Mouse (Mus musculus) embryo, embryonic 10.5 days (tissue): ENCODE data around the gene Ndufa4.
A peak's percentile ranks its signal among the peaks of the same experiment; 100 is the strongest.
"Not testable (repeated sequence)": the region's sequence is repeated elsewhere in the genome, so short reads cannot be mapped to it uniquely, and the experiment has no call there.

Source experiments
- DNase-seq: peaks from one replicate; pipeline ENCODE4 v3.0.0-alpha.2; 2015; ENCODE audit warnings: low spot score

Ndufa4 gene

DNA sequence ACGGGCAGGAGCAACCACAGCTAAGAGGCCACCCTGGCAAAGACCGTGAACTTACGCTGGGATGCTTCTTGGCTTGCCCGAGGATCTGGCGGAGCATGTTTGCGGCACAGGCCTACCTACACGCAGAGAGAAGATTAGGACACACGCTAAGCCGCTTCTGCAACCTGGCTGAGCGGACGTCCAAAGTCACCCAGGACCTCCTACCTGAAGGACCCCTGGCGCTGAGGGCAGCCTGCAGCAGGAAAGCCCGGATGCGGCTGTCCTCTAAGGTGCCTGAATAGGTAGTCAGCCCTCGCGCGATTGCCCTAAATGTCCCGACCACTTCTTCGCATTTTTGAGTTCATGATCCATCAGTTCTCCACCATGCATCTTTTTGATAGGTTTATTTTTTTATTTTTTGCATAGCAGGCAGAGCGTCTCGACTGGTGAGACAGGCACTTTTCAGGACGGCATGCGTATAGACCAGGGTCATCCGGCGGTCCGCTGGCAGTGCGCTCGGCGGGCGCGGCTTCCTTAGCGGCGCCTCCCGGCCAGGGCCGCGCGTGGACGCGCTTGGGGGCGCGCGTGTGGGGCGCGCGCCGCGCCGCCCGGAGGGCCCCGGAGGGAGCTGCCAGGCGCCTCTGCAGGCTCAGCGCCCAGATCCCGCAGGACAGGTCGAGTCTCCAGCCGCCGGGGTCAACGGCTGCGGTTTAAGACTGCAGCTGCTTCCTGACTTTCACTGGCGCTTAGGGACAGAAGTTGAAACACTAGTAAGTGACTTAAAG, at the start of gene Ndufa4, which contains the start of gene Phf14:
Ndufa4 (minus strand) TSS at position 229 of the 764 bp plus-strand sequence.
Phf14 (plus strand) TSS at position 541 of the 764 bp plus-strand sequence.
- DNase-seq, result peak; percentile 92

GRCm38 (mm10) chr6:11948100-11948499, 40.8 kb upstream of the Ndufa4 start:
- no peak for DNase-seq

GRCm38 (mm10) chr6:11942089-11942488, 34.8 kb upstream of the Ndufa4 start:
- no peak for DNase-seq

GRCm38 (mm10) chr6:11940895-11941294, 33.6 kb upstream of the Ndufa4 start:
- DNase-seq, result no peak

- no peak for DNase-seq
Observed at GRCm38 (mm10) chr6:11933403-11933802, 26.1 kb upstream of the Ndufa4 start.

GRCm38 (mm10) chr6:11927485-11927884, 20.2 kb upstream of the Ndufa4 start:
- DNase-seq, result no peak

DNA sequence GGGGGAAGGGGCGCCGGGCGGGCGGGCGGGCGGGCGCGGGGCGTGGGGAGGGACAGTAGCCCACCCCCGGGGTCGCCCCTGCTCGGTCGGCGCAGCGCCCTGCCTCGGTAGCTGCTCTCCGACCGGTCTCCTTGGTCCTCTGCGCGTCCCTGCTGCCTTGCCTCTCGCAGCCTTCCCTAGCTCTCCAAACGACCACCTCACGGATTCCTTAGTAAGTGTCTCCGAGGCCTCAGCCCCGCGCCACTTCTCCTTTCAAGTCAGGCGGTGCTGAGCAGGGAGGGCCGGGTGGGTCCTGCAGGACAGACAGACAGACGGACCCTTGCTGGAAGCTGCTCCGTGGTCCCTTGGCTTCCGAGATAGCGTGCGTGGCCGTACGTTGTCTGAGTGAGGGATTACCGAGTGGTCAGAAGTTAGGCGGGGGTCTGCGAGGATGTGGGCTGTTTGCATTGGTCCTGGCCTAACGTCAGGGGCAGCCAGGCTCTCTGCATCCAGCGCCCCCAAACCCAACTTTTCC, 18.8 kb upstream of the Ndufa4 start:
- peak; percentile 72 for DNase-seq

GRCm38 (mm10) chr6:11925496-11926041, 18.3 kb upstream of the Ndufa4 start:
- DNase-seq, result peak; percentile 92

GRCm38 (mm10) chr6:11908170-11908569, 873 bp upstream of the Ndufa4 start:
- DNase-seq, result peak; percentile 27

- DNase-seq, result peak; percentile 28
Observed at GRCm38 (mm10) chr6:11906890-11907268, 418 bp downstream of the Ndufa4 start.

- DNase-seq, result no peak
Observed at GRCm38 (mm10) chr6:11900809-11901310, 6.4 kb downstream of the Ndufa4 start.

GRCm38 (mm10) chr6:11875364-11875763, 31.9 kb downstream of the Ndufa4 start:
- DNase-seq, result not testable (repeated sequence)
